Mouse (Mus musculus) cerebellum, adult 11-12 months (tissue): ENCODE measurements around the gene Galnt2.
A peak's percentile ranks its signal among the peaks of the same experiment; 100 is the strongest.

Source experiments
- DNase-seq: peaks from one replicate; pipeline ENCODE4 v3.0.0; 2022

The Galnt2 gene

DNA sequence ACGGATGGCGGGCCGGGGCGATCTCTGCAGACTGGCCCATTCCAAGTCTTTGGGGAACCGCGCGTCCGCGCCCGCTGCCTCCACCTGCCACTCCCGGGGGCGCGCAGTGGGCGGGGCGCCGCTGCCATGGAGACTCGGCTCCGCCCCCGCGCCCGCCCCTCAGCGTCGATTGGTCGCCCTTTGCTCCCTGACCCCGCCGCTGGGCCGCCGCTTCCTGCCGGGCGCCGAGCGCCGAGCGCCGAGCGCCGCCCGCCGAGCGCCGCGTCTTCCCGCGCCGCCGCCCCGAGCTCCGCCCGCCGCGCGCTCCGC lies at the start of gene Galnt2:
Gene Galnt2, plus strand, starts transcription at position 216 of the 309 bp plus-strand sequence.
- DNase-seq: peak; percentile 92

GRCm38 (mm10) chr8:124181751-124182150 lies 49.4 kb upstream of the Galnt2 start:
- no peak for DNase-seq

GRCm38 (mm10) chr8:124182224-124182623 lies 49.0 kb upstream of the Galnt2 start:
- no peak for DNase-seq

DNA sequence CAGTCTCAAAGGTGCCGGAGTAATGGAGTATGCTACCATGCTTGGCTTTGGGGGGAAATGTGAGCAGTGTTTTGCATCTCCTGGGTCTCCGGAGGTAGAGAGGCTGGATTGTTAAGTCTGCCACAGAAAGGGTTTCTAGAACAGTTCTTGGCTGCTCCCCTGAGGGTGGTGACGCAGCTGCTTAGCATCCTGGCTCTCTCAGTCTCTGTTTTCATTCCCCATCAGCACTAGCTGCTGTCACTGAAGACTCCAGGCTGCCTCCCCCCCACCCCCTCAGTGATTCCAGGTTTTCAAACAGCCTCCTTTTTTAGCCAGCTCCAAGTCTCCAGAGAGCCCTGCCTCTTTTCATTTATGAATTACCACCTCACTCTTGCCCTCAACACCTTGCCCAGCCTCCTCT lies 47.1 kb upstream of the Galnt2 start:
- DNase-seq: no peak

- no peak for DNase-seq
These were observed 46.7 kb upstream of the Galnt2 start for GRCm38 (mm10) chr8:124184507-124184906.

- no peak for DNase-seq
These were observed 46.1 kb upstream of the Galnt2 start for GRCm38 (mm10) chr8:124185081-124185480.

- DNase-seq: no peak
These were observed 40.8 kb upstream of the Galnt2 start for GRCm38 (mm10) chr8:124190388-124190787.

- DNase-seq: no peak
These were observed 38.9 kb upstream of the Galnt2 start for GRCm38 (mm10) chr8:124192242-124192641.

- DNase-seq: peak; percentile 14
These were observed 38.2 kb upstream of the Galnt2 start for GRCm38 (mm10) chr8:124192976-124193375.

DNA sequence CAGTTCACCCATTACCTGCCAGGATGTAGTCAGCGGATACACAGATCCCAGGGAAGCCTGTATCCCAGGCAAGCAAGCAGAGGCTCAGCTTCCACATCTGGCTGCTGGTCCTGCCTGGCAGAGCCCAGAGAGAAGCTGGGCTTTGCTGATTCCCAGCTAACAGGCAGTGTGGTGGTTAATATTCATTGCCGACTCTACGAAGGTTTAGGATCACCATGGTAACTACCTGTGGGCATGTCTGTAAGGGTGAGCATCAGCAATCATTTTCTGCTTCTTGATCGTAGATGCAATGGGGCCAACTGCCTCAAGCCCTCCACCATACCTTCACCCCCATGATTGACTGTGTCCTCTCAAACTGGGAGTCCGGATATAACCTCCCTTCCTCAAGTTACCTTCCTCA lies 37.2 kb upstream of the Galnt2 start:
- DNase-seq: no peak

- DNase-seq: no peak
These were observed 35.0 kb upstream of the Galnt2 start for GRCm38 (mm10) chr8:124196195-124196594.

DNA sequence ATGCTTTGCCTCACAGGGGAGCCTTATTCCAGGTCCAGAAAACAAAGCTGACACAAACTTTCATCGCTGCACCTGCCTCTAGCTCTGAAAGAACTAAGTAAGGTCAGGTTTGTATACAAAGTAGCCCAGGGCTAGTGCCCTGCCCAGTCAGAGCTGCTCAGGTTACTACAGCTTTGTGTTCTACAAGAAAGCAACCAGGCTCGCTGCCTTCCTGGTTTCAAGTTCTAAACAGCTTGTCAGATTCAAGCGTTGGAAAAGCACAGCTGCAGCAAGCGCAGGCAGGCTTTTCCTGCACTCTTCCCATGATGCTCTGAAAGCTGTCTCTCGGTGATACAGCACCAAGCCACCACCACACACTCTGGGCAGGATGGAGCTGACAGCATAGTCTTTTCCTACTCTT lies 34.4 kb upstream of the Galnt2 start:
- DNase-seq: no peak

DNA sequence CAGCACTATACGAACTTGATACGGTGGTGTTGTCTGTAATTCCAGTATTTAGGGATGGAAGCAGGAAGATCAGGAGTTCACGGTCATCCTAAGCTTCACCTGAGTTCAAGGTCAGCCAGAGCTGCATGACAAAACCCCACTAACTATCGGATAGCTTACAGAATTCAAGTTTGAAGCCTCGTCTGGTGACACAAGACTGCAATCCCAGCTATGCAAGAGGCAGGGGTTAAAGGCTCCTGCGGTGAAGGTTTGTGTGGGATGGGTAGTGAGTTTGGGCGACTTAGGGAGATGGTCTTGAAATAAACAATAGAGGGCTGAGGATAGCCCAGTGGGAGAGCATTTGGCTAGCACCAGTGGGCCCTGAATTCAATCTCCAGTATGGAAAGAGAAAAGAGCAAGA lies 33.0 kb upstream of the Galnt2 start:
- DNase-seq: no peak

DNA sequence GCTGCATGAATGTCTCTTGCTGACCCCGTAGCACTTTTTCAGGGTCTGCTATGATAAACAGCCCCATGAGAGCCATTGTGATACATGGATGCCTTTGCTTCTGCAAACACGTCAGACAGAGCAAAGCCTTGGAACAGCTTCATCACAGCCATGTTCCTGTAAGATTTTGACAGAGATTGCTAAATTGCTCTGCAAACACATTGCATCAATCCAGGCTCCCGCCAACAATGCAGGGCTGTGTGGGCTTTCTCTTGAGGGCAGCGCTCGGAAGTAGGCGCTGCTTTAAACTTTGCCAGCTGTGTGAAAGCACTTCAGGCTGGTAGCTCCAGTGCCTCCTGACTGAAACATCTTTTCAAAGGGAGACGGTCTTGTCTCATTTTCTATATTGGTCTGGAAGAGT lies 30.8 kb upstream of the Galnt2 start:
- DNase-seq: no peak

- DNase-seq: no peak
These were observed 29.5 kb upstream of the Galnt2 start for GRCm38 (mm10) chr8:124201706-124202105.

DNA sequence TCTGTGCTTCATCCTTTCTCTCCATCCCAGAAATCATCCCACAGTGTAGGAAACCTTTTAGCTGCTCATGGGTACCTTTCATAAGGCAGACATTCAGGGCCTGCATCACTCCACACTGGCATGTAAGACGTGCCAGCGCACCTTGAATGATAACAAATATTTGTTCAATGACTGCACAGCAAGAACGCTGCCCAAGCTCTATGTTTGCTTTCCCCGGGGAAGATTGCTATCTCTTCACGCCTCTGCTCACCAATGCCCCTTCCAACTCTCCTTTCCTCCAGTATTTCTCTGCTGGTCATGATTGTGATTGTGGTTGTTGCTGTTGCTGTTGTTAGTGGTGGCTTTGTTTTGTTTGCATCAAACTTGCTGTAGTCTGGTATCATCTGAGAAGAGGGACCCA lies 28.3 kb upstream of the Galnt2 start:
- no peak for DNase-seq

DNA sequence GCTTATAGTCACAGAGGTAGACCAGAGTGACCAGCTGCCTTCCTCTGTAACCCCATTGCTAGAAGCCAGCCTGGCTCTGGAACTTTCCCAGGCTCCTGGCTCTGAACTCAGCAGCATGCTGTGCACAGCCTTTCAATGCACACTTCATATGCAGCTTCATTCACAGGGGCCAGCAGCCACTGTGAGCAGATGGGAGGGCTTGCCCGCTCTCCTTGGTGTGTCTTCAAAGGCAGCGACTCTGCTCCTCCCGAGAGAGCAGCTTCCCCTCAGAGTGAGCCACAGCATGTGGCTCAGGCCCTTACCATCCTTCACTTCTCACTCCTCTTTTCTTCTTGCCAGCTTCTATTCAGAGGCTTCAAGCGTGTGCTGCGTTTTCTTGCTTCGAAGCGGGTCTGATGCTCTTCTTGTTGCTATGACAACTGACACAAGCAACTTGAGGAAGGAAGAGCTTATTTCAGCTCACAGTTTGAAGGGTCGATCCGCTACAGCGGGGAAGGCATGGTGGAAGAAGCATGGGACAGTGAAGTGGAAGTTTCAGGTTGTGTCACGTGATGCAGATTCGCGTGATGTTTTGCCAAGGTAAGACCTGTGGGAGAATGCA lies 27.1 kb upstream of the Galnt2 start:
- no peak for DNase-seq

GRCm38 (mm10) chr8:124212148-124212547 lies 19.0 kb upstream of the Galnt2 start:
- DNase-seq: no peak

DNA sequence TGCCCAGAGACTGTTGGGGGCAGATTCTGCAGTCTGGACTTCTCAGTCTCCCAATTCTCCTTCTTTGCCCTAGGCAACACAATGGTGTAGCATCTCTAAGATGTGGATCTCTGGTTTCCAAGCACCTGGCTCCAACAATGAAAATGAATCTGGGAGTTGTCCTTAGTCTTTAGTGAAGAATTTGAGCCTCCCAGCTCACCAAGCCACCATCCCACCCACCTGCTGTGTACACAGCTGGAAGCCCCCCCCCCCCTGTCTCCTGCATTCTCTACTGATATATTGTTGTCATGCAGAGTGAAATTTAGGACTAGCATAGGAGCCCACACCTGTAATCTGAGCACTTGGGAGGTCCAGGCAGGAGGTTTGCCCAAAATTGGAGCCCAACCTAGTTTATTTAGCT lies 14.2 kb upstream of the Galnt2 start:
- DNase-seq: no peak

DNA sequence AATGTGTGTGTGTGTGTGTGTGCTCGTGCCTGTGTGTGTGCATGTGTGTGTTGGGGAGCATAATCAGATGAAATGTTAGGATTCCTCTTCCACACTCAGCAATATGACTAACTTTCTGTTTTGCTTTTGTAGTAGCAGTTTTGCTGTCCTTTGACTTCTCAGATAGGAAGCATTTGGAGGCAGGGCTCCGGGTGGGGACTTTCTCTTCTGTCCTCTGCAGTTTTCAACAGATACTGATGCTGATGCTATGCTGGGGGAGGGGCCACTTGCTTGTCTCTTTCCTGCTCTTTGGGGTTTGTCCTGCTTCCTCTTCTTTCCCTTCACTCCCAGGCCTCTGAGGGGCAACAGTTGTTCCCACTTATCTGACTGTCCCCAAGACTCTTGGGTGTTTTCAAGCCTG lies 1.3 kb upstream of the Galnt2 start:
- peak; percentile 6 for DNase-seq

DNA sequence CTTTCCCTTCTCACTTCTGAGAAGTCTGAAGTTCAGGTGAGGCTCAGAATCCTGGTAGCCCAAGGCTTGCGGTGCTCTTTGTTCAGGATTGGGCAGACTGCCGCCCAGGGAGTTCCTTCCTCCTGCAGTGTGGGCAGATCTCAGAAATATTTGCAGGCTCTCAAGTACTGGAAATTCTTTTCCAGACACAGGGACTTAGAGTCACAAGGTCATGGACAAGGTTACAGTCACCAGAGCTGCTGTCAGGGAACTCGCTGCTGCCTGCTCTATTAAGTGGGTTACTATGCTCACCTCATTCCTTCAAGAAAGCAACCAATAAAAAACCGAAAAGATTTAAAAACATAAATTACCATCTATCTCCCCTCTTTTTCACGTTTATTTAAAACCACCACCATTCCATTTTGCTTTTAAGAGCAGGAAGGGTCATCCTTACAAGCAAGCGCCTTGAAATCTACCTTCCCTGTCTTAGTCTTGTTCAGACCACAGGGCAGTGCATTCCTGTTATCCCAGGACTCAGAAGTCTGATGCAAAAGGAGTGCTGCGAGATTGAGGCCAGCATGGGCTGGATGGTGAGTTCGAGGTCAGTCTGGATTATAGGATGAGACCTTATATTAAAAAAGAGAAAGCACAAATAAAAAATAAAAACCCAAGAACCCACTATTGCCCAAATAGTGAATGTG lies 555 bp upstream of the Galnt2 start:
- peak; percentile 16 for DNase-seq

DNA sequence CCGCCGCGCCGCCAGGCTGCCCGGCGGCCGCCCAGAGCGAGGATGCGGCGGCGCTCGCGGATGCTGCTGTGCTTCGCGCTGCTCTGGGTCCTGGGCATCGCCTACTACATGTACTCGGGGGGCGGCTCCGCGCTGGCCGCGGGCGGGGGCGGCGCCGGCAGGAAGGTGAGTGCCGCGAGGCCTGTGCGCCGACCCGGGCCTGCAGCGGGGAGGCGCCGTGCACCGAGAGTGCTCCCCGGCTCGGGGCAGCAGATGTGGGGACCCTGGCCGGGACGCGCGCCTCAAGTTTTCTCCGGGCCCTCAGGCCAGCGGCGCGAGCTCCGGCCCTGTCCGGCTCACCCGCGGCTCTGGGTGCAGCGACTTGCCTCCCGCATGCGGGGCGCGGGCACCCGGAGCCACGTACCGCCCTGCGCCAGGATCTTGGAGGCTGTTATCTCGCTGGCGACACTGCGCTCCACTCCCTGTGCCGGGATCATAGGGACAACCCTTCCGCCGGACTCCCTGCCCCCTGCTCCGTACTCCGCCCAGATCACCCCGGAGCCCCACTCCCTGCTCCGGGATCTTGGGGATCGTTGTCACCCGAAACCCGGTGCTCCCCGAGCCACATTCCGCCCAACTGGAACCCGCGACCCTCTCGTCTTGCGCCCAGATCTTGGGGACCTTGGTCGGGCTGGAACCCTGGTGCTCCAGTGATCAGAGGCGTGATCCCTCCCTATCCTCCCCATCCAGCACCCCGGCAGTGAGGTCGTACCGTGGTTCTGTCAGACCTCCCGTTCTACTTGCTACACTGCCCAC lies 491 bp downstream of the Galnt2 start:
- peak; percentile 50 for DNase-seq

DNA sequence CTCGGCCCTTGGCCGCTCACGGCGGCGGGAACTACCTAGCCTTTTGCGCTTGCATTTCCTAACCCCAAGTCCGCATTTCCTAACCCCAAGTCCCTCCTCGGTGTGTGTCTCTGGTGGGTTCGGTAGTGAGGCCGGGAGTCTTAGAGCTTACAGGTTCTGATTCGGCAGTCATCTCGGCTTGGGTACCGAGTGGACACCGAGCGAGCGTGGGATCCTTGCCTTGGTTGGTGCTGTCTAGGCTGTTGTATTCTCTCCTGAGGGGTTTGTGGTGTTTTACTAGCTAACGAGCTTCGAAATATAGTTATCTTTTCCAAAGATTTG lies 1.0 kb downstream of the Galnt2 start:
- no peak for DNase-seq

DNA sequence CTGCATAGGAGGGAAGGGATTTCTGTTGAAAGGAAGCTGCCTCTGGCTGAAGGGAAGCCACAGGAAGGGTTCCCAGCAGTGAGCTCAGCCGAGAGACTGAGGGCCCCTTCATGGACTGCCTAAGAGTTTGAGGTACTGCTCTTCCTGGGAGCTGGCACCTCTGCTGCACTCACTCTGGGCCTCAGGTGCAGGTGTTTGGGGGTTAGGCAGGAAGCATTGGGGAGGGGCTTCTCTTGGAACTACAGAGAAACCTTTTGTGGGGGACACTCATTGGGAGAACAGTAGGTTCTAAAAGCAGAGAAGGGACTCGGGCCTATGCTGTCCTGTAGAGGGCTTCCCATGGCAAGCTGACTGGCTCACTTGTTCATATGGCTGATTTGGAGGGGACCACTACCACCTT lies 3.3 kb downstream of the Galnt2 start:
- no peak for DNase-seq

- DNase-seq: no peak
These were observed 4.3 kb downstream of the Galnt2 start for GRCm38 (mm10) chr8:124235536-124235935.
